Mouse (Mus musculus): ENCODE results near the gene Rasgef1b. TPM values are rescaled to one million over a fixed set of nuclear protein-coding genes. Genes with fewer than 3 reads are reported as not detected.
"Not testable (repeated sequence)": the region's sequence is repeated elsewhere in the genome, so short reads cannot be mapped to it uniquely, and the experiment has no call there.

Rasgef1b gene
- polyA plus RNA-seq, 1 experiment from 2014 or later = 6.3 TPM

DNA sequence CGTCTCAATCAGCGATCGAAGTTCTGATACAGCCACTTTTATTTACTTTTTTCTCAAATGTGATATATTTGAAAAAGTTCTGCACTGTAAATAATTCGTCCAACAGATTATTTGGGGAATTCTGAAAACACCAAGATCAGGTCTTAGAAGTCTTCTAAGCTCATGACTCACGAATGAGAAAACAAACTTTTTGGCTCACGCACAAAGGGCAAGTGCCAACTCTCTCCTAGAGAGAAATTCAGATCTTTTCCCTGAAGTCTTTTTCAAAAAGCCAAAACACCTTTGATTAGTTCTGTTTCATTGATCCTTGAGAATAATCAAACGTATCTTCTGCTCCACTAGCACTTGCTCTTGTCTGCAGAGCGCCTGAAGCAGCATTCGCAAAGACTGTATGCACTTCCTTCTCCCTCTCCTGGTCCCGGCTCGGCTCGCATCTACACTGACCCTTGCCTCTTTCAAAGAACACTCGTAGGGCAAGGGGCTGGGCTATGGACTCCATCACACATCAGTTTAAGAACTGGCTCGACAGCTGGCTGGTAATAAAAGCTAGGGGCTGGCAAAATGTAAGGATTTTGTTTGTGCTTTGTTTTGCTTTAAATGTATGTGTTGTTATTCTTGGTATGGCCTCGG is 504.9 kb downstream of the Rasgef1b start:
- Histone ChIP-seq H3K9me3 (replicated peaks) (no peaks in the 10 kb centered on the region), H3K36me3 (peaks cover 67% of the 10 kb centered on the region), H3K27ac (no peak overlapping the region), H3K27me3 (replicated peaks) (no peaks in the 10 kb centered on the region), H3K4me3 (no peak overlapping the region), H3K9ac (no peak overlapping the region), H3K4me2 (no peak overlapping the region), H3K4me1 (no peaks in the 10 kb centered on the region)
- WGBS (ENCODE audit: insufficient replicate concordance) = 76% methylated on average over 15 of the region's 15 CpGs
- no peak for ATAC-seq

GRCm38 (mm10) chr5:99218385-99218784 is 510.5 kb downstream of the Rasgef1b start:
- Histone ChIP-seq H3K27ac (no peak overlapping the region), H3K27me3 (replicated peaks) (no peaks in the 10 kb centered on the region), H3K9me3 (replicated peaks) (no peaks in the 10 kb centered on the region), H3K4me2 (no peak overlapping the region), H3K4me1 (no peaks in the 10 kb centered on the region), H3K36me3 (peaks cover 66% of the 10 kb centered on the region), H3K9ac (no peak overlapping the region), H3K4me3 (no peak overlapping the region)
- no peak for ATAC-seq
- WGBS (ENCODE audit: insufficient replicate concordance) = 73% methylated on average over 5 of the region's 5 CpGs

GRCm38 (mm10) chr5:99216588-99217152 is 512.2 kb downstream of the Rasgef1b start:
- not testable (repeated sequence) for H3K27me3 ChIP-seq (replicated peaks); H3K27ac ChIP-seq; H3K9ac ChIP-seq; H3K4me2 ChIP-seq; ATAC-seq; H3K9me3 ChIP-seq (replicated peaks); H3K4me3 ChIP-seq; H3K4me1 ChIP-seq
- WGBS (ENCODE audit: insufficient replicate concordance) = 80% methylated on average over 1 of the region's 1 CpGs
- H3K36me3 ChIP-seq = peaks cover 49% of the 10 kb centered on the region

DNA sequence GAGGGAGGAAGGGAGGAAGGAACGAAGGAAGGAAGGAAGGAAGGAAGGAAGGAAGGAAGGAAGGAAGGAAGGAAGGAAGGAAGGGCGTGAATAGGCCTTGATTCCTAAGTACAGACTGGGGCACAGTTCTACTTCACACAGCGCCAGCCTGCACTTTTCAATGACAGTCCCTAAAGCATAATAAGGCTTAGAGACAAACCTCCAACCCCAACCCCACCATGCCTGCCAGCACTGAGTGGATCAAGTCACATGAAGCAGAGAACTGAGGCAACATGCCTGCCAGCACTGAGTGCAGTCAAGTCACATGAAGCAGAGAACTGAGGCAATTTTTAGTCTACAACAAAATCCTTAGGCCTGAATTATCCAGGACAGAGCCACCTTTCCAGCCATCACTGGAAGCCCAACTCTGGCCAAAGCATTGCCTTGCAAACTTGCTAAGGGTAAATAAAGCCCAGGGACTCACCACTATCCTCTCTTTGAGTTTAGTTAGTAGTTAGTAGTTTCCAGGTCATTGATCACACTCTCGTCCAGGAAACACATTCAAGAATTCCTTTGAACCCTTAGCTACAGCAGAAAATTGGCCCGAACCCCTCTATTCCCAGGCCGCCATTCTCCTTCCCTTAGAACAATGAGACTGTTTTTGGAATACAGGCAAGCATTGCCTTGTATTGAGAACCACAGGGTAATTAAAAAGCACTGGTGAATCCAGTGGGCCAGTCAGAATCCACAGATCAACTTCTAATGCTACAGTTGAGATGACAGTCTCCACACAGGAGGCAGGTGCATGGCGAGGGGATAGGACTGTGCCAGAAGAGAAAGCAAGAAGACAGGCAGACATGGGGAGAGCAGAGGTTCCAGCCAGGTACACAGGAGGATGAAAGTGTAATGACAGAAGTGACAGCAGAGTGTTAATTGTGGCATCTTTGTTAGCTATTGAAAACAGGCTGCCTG is 513.4 kb downstream of the Rasgef1b start:
- no peak for ATAC-seq
- no peak overlapping the region for H3K4me2 ChIP-seq
- no peaks in the 10 kb centered on the region for H3K27me3 ChIP-seq (replicated peaks)
- H3K4me1 ChIP-seq = no peaks in the 10 kb centered on the region
- no peaks in the 10 kb centered on the region for H3K9me3 ChIP-seq (replicated peaks)
- 64% methylated on average over 7 of the region's 7 CpGs for WGBS (ENCODE audit: insufficient replicate concordance)
- no peak overlapping the region for H3K9ac ChIP-seq
- no peak overlapping the region for H3K4me3 ChIP-seq
- peaks cover 37% of the 10 kb centered on the region for H3K36me3 ChIP-seq
- no peak overlapping the region for H3K27ac ChIP-seq

- WGBS (ENCODE audit: insufficient replicate concordance) = 74% methylated on average over 6 of the region's 6 CpGs
- Histone ChIP-seq H3K9me3 (replicated peaks) (no peaks in the 10 kb centered on the region), H3K9ac (no peak overlapping the region), H3K36me3 (peaks cover 30% of the 10 kb centered on the region), H3K4me3 (no peak overlapping the region), H3K4me2 (no peak overlapping the region), H3K27ac (no peak overlapping the region), H3K4me1 (no peaks in the 10 kb centered on the region), H3K27me3 (replicated peaks) (no peaks in the 10 kb centered on the region)
- ATAC-seq = no peak
Observed at GRCm38 (mm10) chr5:99214400-99214799, 514.5 kb downstream of the Rasgef1b start.

DNA sequence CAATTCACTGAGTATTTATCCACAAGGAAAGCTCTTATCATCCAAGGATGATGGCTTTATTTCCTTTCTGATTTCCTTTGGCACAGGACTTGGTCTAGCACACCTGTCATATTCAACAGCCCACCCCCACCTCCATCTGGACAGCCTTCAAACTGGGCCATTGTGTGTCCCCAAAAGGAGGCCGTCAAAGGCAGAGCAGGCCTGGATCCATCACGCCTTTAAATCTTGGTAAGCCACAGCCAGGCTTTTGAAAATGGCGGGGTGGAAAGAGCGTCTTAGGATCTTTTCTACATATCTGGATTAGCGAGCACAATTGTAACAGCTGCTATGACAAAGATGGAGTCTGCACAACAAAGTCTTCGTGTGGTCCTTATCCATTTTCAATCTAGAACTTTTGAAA is 515.7 kb downstream of the Rasgef1b start:
- H3K27me3 ChIP-seq (replicated peaks) = no peaks in the 10 kb centered on the region
- WGBS (ENCODE audit: insufficient replicate concordance) = 78% methylated on average over 6 of the region's 6 CpGs
- peaks cover 18% of the 10 kb centered on the region for H3K36me3 ChIP-seq
- no peak overlapping the region for H3K27ac ChIP-seq
- no peaks in the 10 kb centered on the region for H3K4me1 ChIP-seq
- H3K4me3 ChIP-seq = no peak overlapping the region
- H3K4me2 ChIP-seq = no peak overlapping the region
- ATAC-seq = no peak
- no peak overlapping the region for H3K9ac ChIP-seq
- H3K9me3 ChIP-seq (replicated peaks) = no peaks in the 10 kb centered on the region

DNA sequence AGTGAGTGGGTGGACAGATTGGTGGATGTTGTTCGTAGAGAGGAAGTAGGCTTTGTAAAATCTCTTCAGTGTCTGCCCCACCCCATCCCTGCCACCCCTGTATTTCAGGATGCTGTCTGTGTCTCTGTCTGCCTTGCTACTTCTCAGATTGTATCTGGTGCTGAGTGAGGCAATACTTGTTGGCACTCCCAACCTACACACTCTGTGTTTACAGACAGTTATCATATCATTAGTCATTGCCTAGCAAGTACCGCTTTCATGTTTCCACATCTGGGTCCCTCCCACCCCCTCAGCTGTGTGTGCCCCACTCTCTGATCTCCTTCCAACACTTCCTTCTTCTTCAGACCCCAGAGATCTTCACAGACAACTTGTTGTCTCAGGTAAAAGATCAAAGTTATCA is 525.4 kb downstream of the Rasgef1b start:
- peaks cover 7% of the 10 kb centered on the region for H3K27me3 ChIP-seq (replicated peaks)
- 49% methylated on average over 2 of the region's 2 CpGs for WGBS (ENCODE audit: insufficient replicate concordance)
- no peaks in the 10 kb centered on the region for H3K9me3 ChIP-seq (replicated peaks)
- ATAC-seq = no peak
- no peak overlapping the region for H3K9ac ChIP-seq
- H3K4me3 ChIP-seq = no peak overlapping the region
- H3K4me2 ChIP-seq = no peak overlapping the region
- no peaks in the 10 kb centered on the region for H3K4me1 ChIP-seq
- H3K27ac ChIP-seq = no peak overlapping the region
- no peaks in the 10 kb centered on the region for H3K36me3 ChIP-seq

DNA sequence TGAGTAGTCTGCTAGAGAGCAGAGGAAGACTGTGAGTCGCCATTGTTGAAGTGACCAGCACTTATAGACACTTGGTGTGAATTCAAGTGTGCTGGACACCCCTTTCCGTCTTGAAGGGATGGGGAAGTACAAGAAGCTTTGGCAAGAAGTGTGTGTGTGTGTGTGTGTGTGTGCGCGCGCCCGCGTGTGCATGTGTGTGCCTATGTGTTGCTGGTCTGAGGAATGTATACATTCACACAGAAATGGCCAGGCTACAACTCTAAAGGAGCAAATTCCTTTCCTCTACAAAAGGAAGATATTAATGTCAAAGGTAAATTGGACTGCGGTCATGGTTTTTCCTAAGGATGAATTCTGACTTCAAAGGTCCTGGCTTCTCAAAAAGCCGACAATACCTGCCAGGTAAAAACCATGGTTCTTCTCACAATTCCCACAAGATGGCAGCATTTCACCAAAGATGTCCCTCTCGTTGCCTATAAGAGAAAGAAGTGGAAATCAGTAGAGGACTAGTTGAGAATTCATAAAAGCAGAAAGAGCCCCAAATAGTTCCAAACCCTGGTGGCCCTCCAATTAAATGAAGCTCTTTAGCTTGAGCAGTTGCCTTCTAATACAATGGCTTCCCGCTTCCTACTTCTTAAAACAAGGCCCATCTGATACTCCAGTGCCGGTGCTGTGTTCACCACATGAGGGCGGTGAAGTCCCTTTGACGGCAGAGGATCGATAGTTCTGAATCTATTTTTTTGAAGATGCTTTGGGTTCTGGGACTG is 526.6 kb downstream of the Rasgef1b start:
- ATAC-seq = no peak
- H3K27me3 ChIP-seq (replicated peaks) = peaks cover 7% of the 10 kb centered on the region
- H3K9me3 ChIP-seq (replicated peaks) = no peaks in the 10 kb centered on the region
- H3K4me2 ChIP-seq = peak overlapping the region; percentile 28
- H3K4me1 ChIP-seq = no peaks in the 10 kb centered on the region
- H3K36me3 ChIP-seq = no peaks in the 10 kb centered on the region
- no peak overlapping the region for H3K9ac ChIP-seq
- 47% methylated on average over 15 of the region's 15 CpGs for WGBS (ENCODE audit: insufficient replicate concordance)
- no peak overlapping the region for H3K27ac ChIP-seq
- no peak overlapping the region for H3K4me3 ChIP-seq

DNA sequence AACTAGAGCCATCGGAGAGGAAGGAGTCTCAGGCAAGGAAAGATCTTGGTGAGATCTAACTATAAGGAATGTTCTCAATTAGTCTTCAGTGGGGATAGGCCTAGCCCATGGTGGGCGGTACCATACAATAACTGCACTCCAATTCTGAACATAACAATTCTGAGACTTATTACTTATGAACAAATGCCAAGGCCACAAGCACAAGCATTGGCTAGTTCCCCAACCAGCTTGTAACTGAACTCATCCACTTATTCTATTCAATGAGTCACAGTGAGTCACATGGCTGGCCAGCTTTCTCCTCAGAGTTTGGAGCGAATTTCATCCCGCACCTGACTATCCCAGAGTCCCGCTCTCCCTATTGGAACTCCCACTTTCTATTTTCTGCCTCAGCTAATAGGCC is 533.4 kb downstream of the Rasgef1b start:
- ATAC-seq = no peak
- Histone ChIP-seq H3K4me3 (no peak overlapping the region), H3K36me3 (no peaks in the 10 kb centered on the region), H3K9me3 (replicated peaks) (no peaks in the 10 kb centered on the region), H3K27ac (no peak overlapping the region), H3K4me2 (no peak overlapping the region), H3K9ac (no peak overlapping the region), H3K27me3 (replicated peaks) (no peaks in the 10 kb centered on the region), H3K4me1 (no peaks in the 10 kb centered on the region)
- 84% methylated on average over 5 of the region's 5 CpGs for WGBS (ENCODE audit: insufficient replicate concordance)

DNA sequence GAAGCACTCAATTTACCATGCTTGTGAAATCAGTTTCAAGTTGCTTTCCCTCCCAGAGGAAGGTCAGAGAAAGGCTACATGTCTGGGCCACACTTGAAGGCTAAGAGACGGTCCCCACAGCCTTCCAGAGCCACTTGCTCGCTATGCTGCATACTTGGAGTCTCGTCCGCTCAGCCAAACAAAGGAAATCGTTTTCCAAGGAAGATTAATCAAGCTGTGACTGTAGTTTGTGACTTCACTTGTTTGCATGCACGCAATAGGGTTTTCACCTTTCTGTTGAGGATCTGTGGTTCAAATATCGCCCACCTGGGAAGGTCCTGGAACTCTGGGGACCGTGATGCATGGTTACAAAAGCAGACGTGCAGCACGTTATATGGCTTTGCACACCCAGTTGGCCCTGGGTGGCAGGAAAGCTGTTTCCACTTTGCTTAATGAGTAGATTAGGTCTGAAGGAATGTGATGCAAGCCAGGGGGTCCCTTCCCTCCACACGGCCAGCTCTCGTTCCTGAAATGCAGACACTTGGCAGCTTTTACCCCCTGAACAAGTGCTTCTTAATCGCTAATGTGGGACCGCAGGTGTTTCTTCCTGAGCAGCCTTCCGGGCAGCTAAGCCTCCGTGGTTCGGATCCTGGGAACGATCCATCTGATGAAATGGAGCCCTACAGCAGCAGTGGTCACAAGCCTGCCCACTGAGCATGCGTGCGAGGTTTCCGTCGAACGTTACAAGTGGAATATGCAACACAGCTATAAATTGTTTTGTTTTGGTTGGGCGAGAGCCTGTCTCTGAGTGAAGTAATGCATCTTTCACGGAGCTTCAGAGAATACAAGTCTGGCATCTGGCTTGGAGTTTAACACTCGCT is 537.7 kb downstream of the Rasgef1b start:
- H3K4me2 ChIP-seq = no peak overlapping the region
- H3K9me3 ChIP-seq (replicated peaks) = no peaks in the 10 kb centered on the region
- no peak overlapping the region for H3K27ac ChIP-seq
- H3K27me3 ChIP-seq (replicated peaks) = no peaks in the 10 kb centered on the region
- WGBS (ENCODE audit: insufficient replicate concordance) = 66% methylated on average over 26 of the region's 26 CpGs
- no peak overlapping the region for H3K4me3 ChIP-seq
- no peak for ATAC-seq
- H3K4me1 ChIP-seq = no peaks in the 10 kb centered on the region
- no peak overlapping the region for H3K9ac ChIP-seq
- no peaks in the 10 kb centered on the region for H3K36me3 ChIP-seq

DNA sequence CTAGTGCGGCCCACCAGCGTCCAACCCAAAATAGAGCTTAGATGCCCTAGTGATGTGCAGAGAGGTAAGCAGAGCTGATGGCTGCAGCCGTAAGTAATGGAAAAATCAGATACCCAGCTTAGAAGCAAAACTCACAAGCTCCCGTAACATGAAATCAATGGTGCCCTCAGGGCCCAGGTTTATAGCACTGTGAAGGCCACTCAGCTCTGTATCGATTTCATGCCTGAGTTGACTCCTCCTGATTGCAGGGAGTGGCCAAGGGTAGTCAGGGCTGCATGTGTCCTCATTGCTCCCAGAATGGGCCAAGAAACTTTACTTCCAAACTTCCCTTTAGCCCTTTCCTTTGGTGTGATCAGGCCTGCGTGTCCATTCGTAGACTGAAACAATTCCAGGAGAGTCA is 545.2 kb downstream of the Rasgef1b start:
- H3K27ac ChIP-seq = no peak overlapping the region
- no peak overlapping the region for H3K4me3 ChIP-seq
- no peaks in the 10 kb centered on the region for H3K27me3 ChIP-seq (replicated peaks)
- 76% methylated on average over 7 of the region's 7 CpGs for whole genome bisulfite sequencing (ENCODE audit: insufficient replicate concordance)
- H3K4me1 ChIP-seq = no peaks in the 10 kb centered on the region
- no peak overlapping the region for H3K4me2 ChIP-seq
- no peak for ATAC-seq
- no peaks in the 10 kb centered on the region for H3K36me3 ChIP-seq
- H3K9me3 ChIP-seq (replicated peaks) = peaks cover 5% of the 10 kb centered on the region
- H3K9ac ChIP-seq = no peak overlapping the region
